8 mouse cellular contexts compared by ENCODE assay signal in the genomic region with DNA sequence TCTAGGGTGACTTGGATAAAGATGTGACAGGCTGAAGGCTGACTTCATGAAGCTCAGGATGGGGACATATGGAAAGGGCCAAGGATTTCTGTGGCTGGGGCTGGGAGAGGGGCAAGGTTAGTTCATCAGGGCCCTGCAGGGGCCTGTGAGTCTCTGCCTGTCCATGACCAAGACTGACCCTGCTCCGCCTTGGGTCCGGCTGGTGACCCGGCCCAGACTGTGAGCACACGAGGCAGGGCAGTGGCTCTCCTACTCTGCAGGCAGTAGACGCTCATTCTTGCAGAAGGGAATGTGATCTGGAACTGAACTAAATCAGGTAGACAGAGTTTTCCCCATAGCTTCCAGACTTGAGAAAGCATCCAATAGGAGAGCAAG. TPM values are rescaled to one million over a fixed set of nuclear protein-coding genes. Genes with fewer than 3 reads are reported as not detected.
A peak's percentile ranks its signal among the peaks of the same experiment; 100 is the strongest.
DNase-seq lines count a peak whose midpoint lies in the region; ATAC-seq lines count a peak whose summit lies in the region.

No protein-coding gene starts in this region.

- H3K27ac ChIP-seq in neural tube, embryonic 11.5 days (ENCODE audit: low read depth, low read length), result no peak overlapping the region
- no peak overlapping the region for H3K27ac ChIP-seq in liver, embryonic 13.5 days

- H3K9me3 ChIP-seq in erythroblast, embryonic 14.5 days (ENCODE audit: control insufficient read depth, low read length), result no peaks in the 10 kb centered on the region
- no peaks in the 10 kb centered on the region for H3K9me3 ChIP-seq in neural tube, embryonic 11.5 days (ENCODE audit: control insufficient read depth, low read length)
- H3K9me3 ChIP-seq in liver, embryonic 13.5 days (replicated peaks), result no peaks in the 10 kb centered on the region

- WGBS in neural tube, embryonic 11.5 days, result 71% methylated on average over 5 of the region's 5 CpGs
- WGBS in liver, embryonic 13.5 days (ENCODE audit: insufficient replicate concordance), result 83% methylated on average over 5 of the region's 5 CpGs

- ATAC-seq in erythroblast, adult 5-6 weeks (replicated peaks; ENCODE audit: low FRiP score, poor library complexity, severe bottlenecking), result no peak
- ATAC-seq in neural tube, embryonic 11.5 days (ENCODE audit: insufficient read depth, low FRiP score, low TSS enrichment), result peak; percentile 55
- 0 out of 2 replicates have a peak, but pooled peaks have one; percentile 2 for ATAC-seq in liver, embryonic 13.5 days (ENCODE audit: low read depth)

- H3K4me2 ChIP-seq in neural tube, embryonic 11.5 days (ENCODE audit: low read depth), result peak overlapping the region; percentile 98
- H3K4me2 ChIP-seq in liver, embryonic 13.5 days, result peak overlapping the region; percentile 90

- peak overlapping the region; percentile 63 for H3K4me3 ChIP-seq in erythroblast, embryonic 14.5 days (replicated peaks)
- H3K4me3 ChIP-seq in neural tube, embryonic 11.5 days (ENCODE audit: low read depth, low read length), result peak overlapping the region; percentile 54
- peak overlapping the region; percentile 67 for H3K4me3 ChIP-seq in liver, embryonic 13.5 days (replicated peaks)

- H3K4me1 ChIP-seq in erythroblast, embryonic 14.5 days (ENCODE audit: control insufficient read depth), result peaks cover 18% of the 10 kb centered on the region
- H3K4me1 ChIP-seq in neural tube, embryonic 11.5 days (ENCODE audit: control insufficient read depth, insufficient read depth, low read length), result peaks cover 7% of the 10 kb centered on the region; the same call in 1 of the 2 replicates
- peaks cover 18% of the 10 kb centered on the region for H3K4me1 ChIP-seq in liver, embryonic 13.5 days (replicated peaks)

- DNase-seq in neural tube, embryonic 11.5 days (ENCODE audit: low spot score), result no peak
- DNase-seq in neural tube, embryonic 10.5 days (ENCODE audit: extremely low spot score, low spot score), result no peak
- no peak for DNase-seq in liver, embryonic 13.5 days
- DNase-seq in right cerebral cortex, postnatal 36 days (ENCODE audit: low spot score in 2 of 2), result no peak
- DNase-seq in frontal cortex, postnatal 25 days (ENCODE audit: low spot score in 2 of 2), result no peak
- DNase-seq in cerebellum, adult 11-12 months, result no peak

- peaks cover 77% of the 10 kb centered on the region for H3K27me3 ChIP-seq in erythroblast, embryonic 14.5 days (ENCODE audit: control insufficient read depth)
- H3K27me3 ChIP-seq in neural tube, embryonic 11.5 days (ENCODE audit: control insufficient read depth, insufficient read depth, low read length), result no peaks in the 10 kb centered on the region
- peaks cover 73% of the 10 kb centered on the region for H3K27me3 ChIP-seq in liver, embryonic 13.5 days

- peak overlapping the region; percentile 61 for H3K9ac ChIP-seq in neural tube, embryonic 11.5 days (ENCODE audit: low read length)
- H3K9ac ChIP-seq in liver, embryonic 13.5 days, result 0 out of 2 replicates have a peak overlapping the region, but pooled peaks have one; percentile 8

- H3K36me3 ChIP-seq in erythroblast, embryonic 14.5 days (ENCODE audit: control insufficient read depth), result peaks cover 3% of the 10 kb centered on the region
- H3K36me3 ChIP-seq in neural tube, embryonic 11.5 days (ENCODE audit: control insufficient read depth, insufficient read depth, low read length), result no peaks in the 10 kb centered on the region
- no peaks in the 10 kb centered on the region for H3K36me3 ChIP-seq in liver, embryonic 13.5 days

RNA-seq across cellular contexts. Expression of a gene that starts 0.5 kb away (rescaled TPM):
- 0.10 TPM in 1 of 2 replicates, not detected in the other for polyA plus RNA-seq in erythroblast, embryonic 14.5 days (2012)
- not detected in 2 replicates for total RNA-seq in erythroblast, adult 5-6 weeks (2015; ENCODE audit: low replicate concordance)
- total RNA-seq in erythroblast, adult 5-6 weeks (2017; ENCODE audit: low replicate concordance), result 0.42 TPM in 1 of 2 replicates, not detected in the other
- polyA plus RNA-seq in neural tube, embryonic 11.5 days (2014; fragmentation: Nextera tagmentation; extraction: Ambion mirVana), result 13.6 and 14.0 TPM in 2 replicates
- polyA plus RNA-seq in liver, embryonic 13.5 days (2015; fragmentation: Nextera tagmentation; extraction: Ambion mirVana), result 0.71 and 0.83 TPM in 2 replicates

RNA-seq across cellular contexts. Expression of a gene that starts 5.7 kb away (rescaled TPM):
- 0.01 and 0.05 TPM in 2 replicates for polyA plus RNA-seq in erythroblast, embryonic 14.5 days (2012)
- total RNA-seq in erythroblast, adult 5-6 weeks (2015; ENCODE audit: low replicate concordance), result not detected in 2 replicates
- total RNA-seq in erythroblast, adult 5-6 weeks (2017; ENCODE audit: low replicate concordance), result 0.09 TPM in 1 of 2 replicates, not detected in the other
- polyA plus RNA-seq in neural tube, embryonic 11.5 days (2014; fragmentation: Nextera tagmentation; extraction: Ambion mirVana), result 0.26 and 0.61 TPM in 2 replicates
- polyA plus RNA-seq in liver, embryonic 13.5 days (2015; fragmentation: Nextera tagmentation; extraction: Ambion mirVana), result 0.13 and 0.15 TPM in 2 replicates

RNA-seq across cellular contexts. Expression of a gene that starts 21.0 kb away (rescaled TPM):
- 3.3 and 4.7 TPM in 2 replicates for polyA plus RNA-seq in erythroblast, embryonic 14.5 days (2012)
- total RNA-seq in erythroblast, adult 5-6 weeks (2015; ENCODE audit: low replicate concordance), result 28.8 and 35.5 TPM in 2 replicates
- total RNA-seq in erythroblast, adult 5-6 weeks (2017; ENCODE audit: low replicate concordance), result 22.1 and 29.7 TPM in 2 replicates
- 165 and 173 TPM in 2 replicates for polyA plus RNA-seq in neural tube, embryonic 11.5 days (2014; fragmentation: Nextera tagmentation; extraction: Ambion mirVana)
- polyA plus RNA-seq in liver, embryonic 13.5 days (2015; fragmentation: Nextera tagmentation; extraction: Ambion mirVana), result 69.5 and 76.9 TPM in 2 replicates

RNA-seq across cellular contexts. Expression of a gene that starts 47.7 kb away (rescaled TPM):
- polyA plus RNA-seq in erythroblast, embryonic 14.5 days (2012), result 0.24 and 0.50 TPM in 2 replicates
- 31.9 and 42.8 TPM in 2 replicates for total RNA-seq in erythroblast, adult 5-6 weeks (2015; ENCODE audit: low replicate concordance)
- total RNA-seq in erythroblast, adult 5-6 weeks (2017; ENCODE audit: low replicate concordance), result 14.6 and 26.6 TPM in 2 replicates
- polyA plus RNA-seq in neural tube, embryonic 11.5 days (2014; fragmentation: Nextera tagmentation; extraction: Ambion mirVana), result 3.8 and 4.9 TPM in 2 replicates
- polyA plus RNA-seq in liver, embryonic 13.5 days (2015; fragmentation: Nextera tagmentation; extraction: Ambion mirVana), result 9.6 and 11.0 TPM in 2 replicates

RNA-seq across cellular contexts. Expression of a gene that starts 59.8 kb away (rescaled TPM):
- polyA plus RNA-seq in erythroblast, embryonic 14.5 days (2012), result 0.01 TPM in 1 of 2 replicates, not detected in the other
- 1.9 and 2.3 TPM in 2 replicates for total RNA-seq in erythroblast, adult 5-6 weeks (2015; ENCODE audit: low replicate concordance)
- total RNA-seq in erythroblast, adult 5-6 weeks (2017; ENCODE audit: low replicate concordance), result 1.1 and 2.1 TPM in 2 replicates
- not detected in 2 replicates for polyA plus RNA-seq in neural tube, embryonic 11.5 days (2014; fragmentation: Nextera tagmentation; extraction: Ambion mirVana)
- polyA plus RNA-seq in liver, embryonic 13.5 days (2015; fragmentation: Nextera tagmentation; extraction: Ambion mirVana), result 0.23 and 0.30 TPM in 2 replicates

Comparison
In these comparisons a context has a peak if more than half of its experiments do, and no peak if none do; other contexts are left out.
1. RNA of a gene that starts 21.0 kb away (polyA plus RNA-seq): 165 to 173 TPM in neural tube, embryonic 11.5 days and 69.5 to 76.9 TPM in liver, embryonic 13.5 days; 3.3 to 4.7 TPM in erythroblast, embryonic 14.5 days; every median in the first group is over 10 times any median in the second.
2. Peak in every context shown above with its lines, with median percentiles within 50 percentile points of each other: H3K4me3 ChIP-seq.